Mouse (Mus musculus) liver, embryonic 15.5 days (tissue): Measurements from ENCODE around the gene Gpr179. TPM values are rescaled to one million over a fixed set of nuclear protein-coding genes. Genes with fewer than 3 reads are reported as not detected.
"Not testable (repeated sequence)": the region's sequence is repeated elsewhere in the genome, so short reads cannot be mapped to it uniquely, and the experiment has no call there.

ENCODE experiments used
- ATAC-seq: fragments of 200-750 bp; cut with Nextera tagmentation; 2 replicates; pipeline ENCODE4 v1.8.0; 2017; ENCODE audit warnings: moderate number of reproducible peaks, mild to moderate bottlenecking, moderate library complexity; ENCODE audit not compliant: insufficient read depth
- H3K27ac ChIP-seq: fragments of 300-500 bp; sonication (generic); replicated peaks from 2 replicates; pipeline ENCODE4 v1.5.1; 2015; ENCODE audit warnings: mild to moderate bottlenecking, inconsistent platforms
- H3K27me3 ChIP-seq: fragments of 300-500 bp; sonication (generic); 2 replicates; pipeline ENCODE4 v1.6.1; 2015; ENCODE audit warnings: mild to moderate bottlenecking, inconsistent platforms
- H3K36me3 ChIP-seq: fragments of 300-500 bp; sonication (generic); replicated peaks from 2 replicates; pipeline ENCODE4 v1.6.1; 2015; ENCODE audit warnings: moderate library complexity, mild to moderate bottlenecking, inconsistent platforms
- H3K4me1 ChIP-seq: fragments of 300-500 bp; sonication (generic); replicated peaks from 2 replicates; pipeline ENCODE4 v1.6.1; 2015; ENCODE audit warnings: inconsistent platforms
- H3K4me2 ChIP-seq: fragments of 300-500 bp; sonication (generic); 2 replicates; pipeline ENCODE4 v1.6.1; 2015; ENCODE audit warnings: moderate library complexity, mild to moderate bottlenecking, inconsistent platforms
- H3K4me3 ChIP-seq: fragments of 300-500 bp; sonication (generic); replicated peaks from 2 replicates; pipeline ENCODE4 v1.5.1; 2015; ENCODE audit warnings: mild to moderate bottlenecking, inconsistent platforms
- H3K9ac ChIP-seq: fragments of 300-500 bp; sonication (generic); 2 replicates; pipeline ENCODE4 v1.6.1; 2015; ENCODE audit warnings: moderate library complexity, mild to moderate bottlenecking, inconsistent platforms
- H3K9me3 ChIP-seq: fragments of 300-500 bp; sonication (generic); replicated peaks from 2 replicates; pipeline ENCODE4 v1.6.1; 2016; ENCODE audit warnings: inconsistent platforms
- WGBS: fragments of 180-500 bp; shearing (Covaris S2); methylation state at CpG from one replicate; pipeline ENCODE4 v1.1.7; 2015; ENCODE audit warnings: mixed read lengths; ENCODE audit not compliant: insufficient replicate concordance; 5-methylcytosine and 5-hydroxymethylcytosine counted together
- polyA plus RNA-seq: library from polyadenylated mRNA; unstranded; fragments of >200 nt; fragmentation: Nextera tagmentation; extraction: Ambion mirVana; gene quantifications from 2 replicates; pipeline ENCODE4 v1.2.1, GENCODE M21; 2015

Gpr179 gene
- polyA plus RNA-seq, 1 experiment from 2014 or later: not detected

DNA sequence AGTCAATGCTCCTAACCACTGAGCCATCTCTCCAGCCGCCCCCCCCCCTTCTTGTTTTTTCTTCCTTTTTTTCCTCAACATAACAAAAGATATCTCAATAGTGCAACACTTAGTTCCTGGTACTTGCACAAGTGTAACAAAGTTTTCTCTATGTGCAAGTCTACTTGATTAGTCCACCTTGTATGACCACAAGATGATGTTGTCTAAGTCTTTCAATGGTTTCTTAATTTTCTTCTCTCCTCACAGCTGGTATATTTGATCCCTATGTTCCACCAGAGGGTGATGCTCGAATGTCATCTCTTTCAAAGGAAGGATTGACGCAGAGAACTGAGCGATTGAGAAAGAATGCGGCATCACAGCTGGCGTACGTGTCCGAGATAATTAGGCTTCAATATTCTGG is 30.7 kb downstream of the Gpr179 start:
- 81% methylated on average over 8 of the region's 8 CpGs for WGBS
- Histone ChIP-seq H3K4me2 (no peak overlapping the region), H3K4me1 (peaks cover 8% of the 10 kb centered on the region; the same call in 1 of the 2 replicates), H3K9me3 (no peaks in the 10 kb centered on the region), H3K4me3 (no peak overlapping the region), H3K36me3 (peaks cover 39% of the 10 kb centered on the region), H3K27ac (no peak overlapping the region), H3K27me3 (no peaks in the 10 kb centered on the region), H3K9ac (no peak overlapping the region)
- no peak for ATAC-seq

DNA sequence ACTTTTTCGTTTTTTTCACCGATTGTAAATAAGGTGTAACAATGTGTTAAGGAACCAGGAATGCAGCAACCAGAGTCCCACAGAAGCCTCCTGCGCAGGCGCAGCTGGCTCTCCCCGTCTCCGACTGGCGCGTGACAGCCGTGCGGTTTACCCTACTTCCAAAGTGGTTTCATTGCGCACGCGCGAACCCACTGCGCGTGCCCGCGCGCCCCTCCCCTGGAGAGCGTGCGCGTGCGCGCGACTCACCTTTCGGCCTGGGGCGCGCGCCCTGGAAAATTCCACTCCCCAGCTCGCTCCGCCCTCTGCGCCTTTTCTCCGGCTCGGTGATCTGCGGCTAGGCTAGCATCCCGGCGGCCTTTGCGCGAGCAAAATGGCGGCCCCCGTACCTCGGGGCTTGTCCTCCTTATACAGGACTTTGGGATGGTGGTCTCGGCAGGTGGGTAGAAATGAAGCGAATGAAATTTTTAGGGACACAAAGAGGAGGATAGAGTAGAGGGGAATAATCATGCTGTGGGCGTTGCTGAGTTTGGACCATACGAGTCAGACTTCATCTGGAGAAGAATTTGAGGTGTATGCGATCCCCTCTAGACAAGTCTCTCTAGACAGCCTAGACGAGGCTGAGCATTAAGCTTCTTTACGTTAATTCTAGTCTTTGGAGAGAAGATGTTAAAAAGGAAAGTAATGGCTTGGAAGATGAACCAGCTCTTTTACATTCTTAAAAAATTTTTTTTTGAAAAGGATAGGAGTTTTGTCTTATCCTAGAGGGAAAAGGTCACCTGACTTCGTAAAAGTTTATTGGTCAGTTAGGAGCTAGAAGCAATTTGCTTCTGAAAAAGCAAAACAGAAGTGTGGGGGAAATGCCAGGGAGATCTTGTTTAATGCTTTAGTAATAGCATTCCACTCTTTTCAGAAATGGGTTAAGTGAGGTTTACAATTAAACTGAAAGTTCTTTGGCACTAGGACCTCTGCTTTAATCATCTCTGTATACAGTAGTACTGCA is 36.1 kb downstream of the Gpr179 start, which contains the start of gene Mrpl45:
Mrpl45 (plus strand) TSS at position 213 of the 1,000 bp plus-strand sequence.
- peak within 1 kb of the TSS; percentile 69 for H3K9ac ChIP-seq
- peak within 1 kb of the TSS; percentile 58 for H3K27ac ChIP-seq
- peak within 1 kb of the TSS; percentile 75 for H3K4me3 ChIP-seq
- H3K36me3 ChIP-seq: 0 out of 2 replicates have a peak, but pooled peaks cover 4% of the 10 kb centered on the region
- peak; percentile 93 for ATAC-seq
- WGBS: under 1% methylated on average over 50 of the region's 50 CpGs
- H3K4me2 ChIP-seq: peak within 1 kb of the TSS; percentile 70
- peaks cover 19% of the 10 kb centered on the region for H3K4me1 ChIP-seq
- no peaks in the 10 kb centered on the region for H3K9me3 ChIP-seq
- H3K27me3 ChIP-seq: peaks cover 17% of the 10 kb centered on the region

DNA sequence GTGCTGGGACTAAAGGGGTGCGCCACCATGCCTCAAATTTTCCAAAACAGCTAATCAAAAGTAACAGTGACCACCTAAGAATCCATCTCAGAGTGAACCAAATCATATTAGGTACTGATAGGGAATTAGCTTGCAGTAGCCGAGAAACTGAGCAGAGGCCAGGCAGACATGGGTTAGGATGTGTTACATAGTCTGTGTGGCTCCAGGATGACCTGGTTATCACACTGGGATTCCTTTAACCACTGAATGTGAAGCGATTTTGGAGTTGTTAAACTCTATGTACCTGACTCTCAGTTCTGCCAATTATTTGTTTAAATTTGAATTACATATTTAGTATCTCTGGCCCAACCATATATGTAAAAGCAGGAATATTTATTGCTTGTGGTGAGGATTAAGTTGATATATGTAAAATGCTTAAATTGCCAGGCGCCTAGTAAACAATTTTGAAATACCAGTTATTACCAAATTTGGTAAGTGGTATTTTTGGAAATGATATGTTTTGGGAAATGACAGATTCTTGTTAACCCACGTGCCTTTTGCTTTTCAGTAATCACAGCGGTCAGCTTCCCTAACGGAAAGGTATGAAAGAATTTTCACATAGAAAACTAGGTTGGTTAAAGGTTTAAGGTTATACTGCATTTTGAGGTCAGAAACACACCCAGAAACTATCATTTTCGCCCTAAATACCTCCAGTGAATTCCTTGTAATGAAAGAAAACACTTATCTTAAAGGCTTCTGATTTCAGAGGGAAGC is 37.0 kb downstream of the Gpr179 start:
- Histone ChIP-seq H3K27ac (peak overlapping the region; percentile 58), H3K4me1 (peaks cover 28% of the 10 kb centered on the region), H3K4me2 (peak overlapping the region; percentile 70), H3K36me3 (no peaks in the 10 kb centered on the region), H3K27me3 (peaks cover 26% of the 10 kb centered on the region), H3K9ac (no peak overlapping the region; the same call in 1 of the 2 replicates), H3K9me3 (no peaks in the 10 kb centered on the region), H3K4me3 (peak overlapping the region; percentile 75)
- 38% methylated on average over 8 of the region's 8 CpGs for WGBS
- ATAC-seq: no peak

DNA sequence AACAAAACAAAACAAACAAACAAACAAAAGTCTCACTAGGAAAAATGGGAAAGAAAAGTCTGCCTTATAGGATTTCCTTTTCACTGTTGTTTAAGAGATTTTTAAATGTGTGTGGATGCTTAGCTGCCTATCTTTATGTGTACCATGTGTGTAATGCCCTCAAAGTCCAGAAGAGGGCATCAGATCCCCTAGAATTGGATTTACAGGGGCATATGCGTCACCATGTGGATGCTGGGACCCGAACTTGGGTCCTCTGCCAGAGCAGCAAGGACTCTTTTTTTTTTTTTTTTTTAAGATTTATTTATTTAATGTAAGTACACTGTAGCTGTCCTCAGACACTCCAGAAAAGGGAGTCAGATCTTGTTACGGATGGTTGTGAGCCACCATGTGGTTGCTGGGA is 37.8 kb downstream of the Gpr179 start:
- no peak overlapping the region for H3K27ac ChIP-seq
- no peak overlapping the region for H3K4me2 ChIP-seq
- H3K36me3 ChIP-seq: no peaks in the 10 kb centered on the region
- H3K4me1 ChIP-seq: peaks cover 35% of the 10 kb centered on the region
- peaks cover 34% of the 10 kb centered on the region for H3K27me3 ChIP-seq
- 72% methylated on average over 3 of the region's 3 CpGs for WGBS
- no peak for ATAC-seq
- no peak overlapping the region for H3K9ac ChIP-seq
- no peaks in the 10 kb centered on the region for H3K9me3 ChIP-seq
- H3K4me3 ChIP-seq: no peak overlapping the region

DNA sequence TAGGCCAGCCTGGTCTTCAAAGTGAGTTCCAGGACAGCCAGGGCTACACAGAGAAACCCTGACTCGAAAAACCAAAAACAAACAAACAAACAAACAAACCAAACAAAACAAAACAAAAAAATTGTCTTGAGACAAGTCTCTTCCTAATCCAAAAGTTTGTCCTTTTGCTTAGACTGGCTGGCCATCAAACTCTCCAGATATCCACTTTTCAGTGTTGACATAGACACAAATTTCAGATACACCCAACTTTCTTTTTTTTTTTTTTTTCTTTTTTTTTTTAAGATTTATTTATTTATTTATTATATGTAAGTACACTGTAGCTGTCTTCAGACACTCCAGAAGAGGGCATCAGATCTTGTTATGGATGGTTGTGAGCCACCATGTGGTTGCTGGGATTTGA is 39.0 kb downstream of the Gpr179 start:
- H3K27ac ChIP-seq, H3K36me3 ChIP-seq, H3K4me3 ChIP-seq, H3K9me3 ChIP-seq, H3K4me2 ChIP-seq, ATAC-seq, H3K9ac ChIP-seq: not testable (repeated sequence)
- peaks cover 34% of the 10 kb centered on the region for H3K27me3 ChIP-seq
- peaks cover 35% of the 10 kb centered on the region for H3K4me1 ChIP-seq
- 35% methylated on average over 1 of the region's 1 CpGs for WGBS

DNA sequence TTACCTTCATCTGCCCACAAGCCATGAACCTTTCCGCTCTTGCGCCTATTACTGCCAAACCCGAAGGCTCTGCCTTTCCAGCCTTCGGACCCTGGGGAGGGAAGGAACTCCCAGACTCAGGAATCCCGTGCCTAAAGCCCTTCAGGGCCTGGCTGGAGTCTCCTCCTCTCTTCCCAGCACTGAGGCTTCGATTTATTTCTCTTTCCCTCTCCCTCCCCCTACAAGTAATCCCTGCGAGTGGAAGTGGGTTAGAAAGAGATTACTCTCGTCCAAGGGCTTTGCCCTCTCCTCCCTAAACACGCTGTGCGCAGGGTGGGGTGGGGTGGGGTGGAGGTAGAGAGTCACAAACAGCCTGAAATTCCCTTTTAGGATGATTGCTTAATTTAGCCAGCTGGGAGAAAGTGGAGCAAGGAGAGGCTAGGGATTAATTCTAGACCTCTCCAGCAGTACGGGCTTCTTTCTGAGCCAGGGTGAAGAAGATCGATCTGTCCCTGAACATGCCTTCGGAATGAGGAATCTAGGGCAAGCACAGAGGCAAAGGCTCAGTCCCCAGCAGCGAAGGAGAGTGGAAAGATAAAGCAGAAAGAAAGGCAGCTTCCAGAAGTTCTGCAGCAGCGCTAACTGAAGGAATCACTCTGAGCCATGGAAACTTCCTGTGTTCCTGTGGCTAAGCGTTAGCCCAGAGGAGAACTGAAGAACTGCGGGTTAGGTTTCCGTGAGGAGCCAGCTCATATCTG is 40.8 kb downstream of the Gpr179 start:
- Histone ChIP-seq H3K27me3 (peaks cover 34% of the 10 kb centered on the region), H3K36me3 (no peaks in the 10 kb centered on the region), H3K4me3 (peak overlapping the region; percentile 28), H3K4me1 (peaks cover 26% of the 10 kb centered on the region), H3K27ac (no peak overlapping the region), H3K9me3 (no peaks in the 10 kb centered on the region), H3K9ac (0 out of 2 replicates have a peak overlapping the region, but pooled peaks have one; percentile 20), H3K4me2 (peak overlapping the region; percentile 67)
- 3% methylated on average over 18 of the region's 18 CpGs for WGBS
- no peak for ATAC-seq

DNA sequence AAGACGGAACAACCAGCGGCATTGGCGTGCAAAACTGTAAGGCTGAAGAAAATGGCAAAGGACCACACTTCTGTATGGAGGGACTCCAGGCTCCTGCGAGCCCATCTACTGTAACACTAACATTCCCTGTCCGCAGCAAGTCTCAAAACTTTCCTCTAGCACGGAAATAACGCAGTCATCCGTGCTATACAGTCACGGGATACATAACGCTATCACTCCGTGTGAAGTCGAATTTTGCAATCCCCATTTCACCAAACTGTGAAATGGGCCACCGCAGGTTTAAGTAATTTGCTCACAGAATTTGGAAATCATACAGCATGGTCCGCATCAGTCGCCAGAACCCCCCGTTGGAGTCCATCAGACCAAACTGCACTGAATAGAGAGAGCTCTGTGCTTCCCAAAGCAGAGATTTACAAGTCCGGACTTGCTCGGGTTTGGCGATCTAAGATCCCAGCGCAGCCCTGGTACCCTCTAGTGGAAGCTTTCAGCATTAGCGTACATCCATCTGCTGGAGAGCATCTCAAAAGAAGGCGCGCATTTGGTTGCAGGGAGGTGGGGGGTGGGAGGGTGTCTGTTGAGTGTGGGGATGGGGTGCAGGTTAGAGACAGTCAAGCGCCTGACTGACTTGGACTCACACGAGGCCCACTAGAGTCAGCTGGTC is 41.8 kb downstream of the Gpr179 start:
- Histone ChIP-seq H3K4me1 (peaks cover 23% of the 10 kb centered on the region), H3K4me3 (peak overlapping the region; percentile 47), H3K27me3 (peaks cover 34% of the 10 kb centered on the region), H3K4me2 (peak overlapping the region; percentile 67), H3K36me3 (no peaks in the 10 kb centered on the region), H3K9me3 (no peaks in the 10 kb centered on the region), H3K27ac (peak overlapping the region; percentile 64), H3K9ac (peak overlapping the region; percentile 39; the same call in 1 of the 2 replicates)
- peak; percentile 41; the same call in 1 of the 2 replicates for ATAC-seq
- under 1% methylated on average over 25 of the region's 25 CpGs for WGBS

DNA sequence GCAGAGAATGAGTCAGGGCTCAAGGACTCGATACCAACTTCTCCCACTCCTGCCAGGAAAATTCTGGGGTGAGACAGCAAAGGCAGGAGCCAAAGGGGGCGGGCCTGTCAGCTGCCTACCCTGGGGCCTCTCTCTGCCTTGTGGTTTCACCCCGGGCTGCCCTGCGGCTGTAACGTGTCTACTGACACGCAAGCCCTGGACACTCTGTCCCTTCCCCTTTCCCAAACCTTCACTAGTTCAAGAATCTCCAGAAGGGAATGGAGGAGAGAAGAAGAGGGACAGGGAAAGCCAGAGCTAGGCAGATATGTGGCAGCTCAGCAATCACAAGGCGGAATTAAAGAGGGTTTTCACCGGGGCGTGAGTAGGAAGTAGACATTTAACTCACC is 42.4 kb downstream of the Gpr179 start:
- H3K36me3 ChIP-seq: no peaks in the 10 kb centered on the region
- peak overlapping the region; percentile 47 for H3K4me3 ChIP-seq
- H3K4me2 ChIP-seq: peak overlapping the region; percentile 67
- peaks cover 22% of the 10 kb centered on the region for H3K4me1 ChIP-seq
- under 1% methylated on average over 9 of the region's 9 CpGs for WGBS
- H3K9ac ChIP-seq: peak overlapping the region; percentile 39; the same call in 1 of the 2 replicates
- no peaks in the 10 kb centered on the region for H3K9me3 ChIP-seq
- H3K27me3 ChIP-seq: peaks cover 34% of the 10 kb centered on the region
- peak overlapping the region; percentile 64 for H3K27ac ChIP-seq
- ATAC-seq: 0 out of 2 replicates have a peak, but pooled peaks have one; percentile 35

DNA sequence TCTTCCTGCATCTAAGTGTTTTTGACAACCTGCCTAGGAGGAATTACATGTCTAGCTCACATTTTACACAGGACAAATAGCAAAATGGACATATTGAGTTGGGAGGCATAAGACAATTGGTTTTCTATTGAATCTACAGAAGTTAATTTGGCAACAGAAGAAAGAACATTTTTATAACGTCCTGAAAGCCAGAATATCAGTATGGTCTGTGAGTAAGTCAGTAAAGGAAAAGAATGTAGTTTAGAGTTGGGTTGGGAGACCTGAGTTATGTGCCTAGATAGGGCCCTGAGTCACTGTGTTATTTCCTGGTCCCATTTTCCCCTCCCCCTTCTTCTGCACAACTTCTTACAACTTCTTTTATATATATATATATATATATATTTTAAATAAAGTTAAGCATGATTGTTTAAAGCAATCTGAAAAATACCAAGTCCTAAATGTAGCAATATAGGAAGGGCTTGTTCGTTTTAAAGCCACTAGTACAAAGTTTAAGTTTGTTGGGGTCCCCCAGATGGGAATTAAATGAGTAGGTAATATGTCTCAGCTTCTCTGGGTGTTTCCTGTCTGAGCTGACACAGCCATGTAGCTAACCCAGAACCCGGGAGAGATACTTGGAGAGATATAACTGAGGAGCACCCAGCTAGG is 42.9 kb downstream of the Gpr179 start:
- Histone ChIP-seq H3K4me1 (peaks cover 22% of the 10 kb centered on the region), H3K27me3 (peaks cover 34% of the 10 kb centered on the region), H3K36me3 (no peaks in the 10 kb centered on the region), H3K27ac (peak overlapping the region; percentile 64; the same call in 1 of the 2 replicates), H3K9me3 (no peaks in the 10 kb centered on the region), H3K4me3 (peak overlapping the region; percentile 47), H3K4me2 (peak overlapping the region; percentile 67), H3K9ac (peak overlapping the region; percentile 39; the same call in 1 of the 2 replicates)
- no peak for ATAC-seq
- WGBS: 18% methylated on average over 3 of the region's 3 CpGs
